Mouse (Mus musculus) midbrain, embryonic 15.5 days (tissue): ENCODE measurements around the gene Ralgps2. TPM values are rescaled to one million over a fixed set of nuclear protein-coding genes. Genes with fewer than 3 reads are reported as not detected.

Source experiments
- ATAC-seq: fragments of 200-750 bp; cut with Nextera tagmentation; replicated peaks from 2 replicates; pipeline ENCODE4 v1.8.0; 2017; ENCODE audit warnings: moderate TSS enrichment
- H3K27ac ChIP-seq: fragments of 300-500 bp; sonication (generic); 2 replicates; pipeline ENCODE4 v1.5.1; 2015; ENCODE audit warnings: mild to moderate bottlenecking, inconsistent platforms
- H3K27me3 ChIP-seq: fragments of 300-500 bp; sonication (generic); replicated peaks from 2 replicates; pipeline ENCODE4 v1.6.1; 2015; ENCODE audit warnings: inconsistent platforms
- H3K36me3 ChIP-seq: fragments of 300-500 bp; sonication (generic); replicated peaks from 2 replicates; pipeline ENCODE4 v1.6.1; 2015; ENCODE audit warnings: inconsistent platforms
- H3K4me1 ChIP-seq: fragments of 300-500 bp; sonication (generic); 2 replicates; pipeline ENCODE4 v1.6.1; 2015; ENCODE audit warnings: inconsistent platforms
- H3K4me2 ChIP-seq: fragments of 300-500 bp; sonication (generic); 2 replicates; pipeline ENCODE4 v1.6.1; 2015; ENCODE audit warnings: inconsistent platforms, mild to moderate bottlenecking, moderate library complexity
- H3K4me3 ChIP-seq: fragments of 300-500 bp; sonication (generic); 2 replicates; pipeline ENCODE4 v1.5.1; 2015; ENCODE audit warnings: mild to moderate bottlenecking, inconsistent platforms
- H3K9ac ChIP-seq: fragments of 300-500 bp; sonication (generic); 2 replicates; pipeline ENCODE4 v1.6.1; 2015; ENCODE audit warnings: mild to moderate bottlenecking, inconsistent platforms
- H3K9me3 ChIP-seq: fragments of 300-500 bp; sonication (generic); 2 replicates; pipeline ENCODE4 v1.6.1; 2016; ENCODE audit warnings: inconsistent platforms
- WGBS: fragments of 180-500 bp; shearing (Covaris S2); methylation state at CpG from one replicate; pipeline ENCODE4 v1.1.7; 2015; ENCODE audit warnings: mixed read lengths; 5-methylcytosine and 5-hydroxymethylcytosine counted together
- polyA plus RNA-seq: library from polyadenylated mRNA; unstranded; fragments of >200 nt; fragmentation: Nextera tagmentation; extraction: Ambion mirVana; gene quantifications from 2 replicates; pipeline ENCODE4 v1.2.1, GENCODE M21; 2015

The Ralgps2 gene
- polyA plus RNA-seq, 1 experiment from 2014 or later, result 104 TPM

DNA sequence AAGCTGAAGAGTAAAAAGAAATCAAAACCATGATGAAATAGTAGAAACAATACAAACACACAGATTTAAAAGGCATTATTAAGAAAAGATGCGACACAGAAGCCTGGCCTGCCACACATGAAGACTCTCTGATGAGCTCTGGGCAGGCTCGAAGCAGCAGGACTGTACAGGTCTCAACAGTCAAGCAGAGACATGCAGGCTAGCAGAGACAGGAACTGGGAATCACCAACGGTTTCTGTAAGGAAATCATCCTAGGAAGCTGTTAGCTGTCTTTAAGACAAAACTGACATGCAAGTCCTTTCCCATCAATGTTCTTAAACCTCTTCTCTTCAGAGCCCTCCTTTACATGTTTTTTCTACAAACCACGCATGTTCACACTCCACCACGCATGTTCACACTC lies 24.5 kb downstream of the Ralgps2 start:
- Histone ChIP-seq H3K36me3 (no peaks in the 10 kb centered on the region), H3K4me1 (peaks cover 5% of the 10 kb centered on the region; the same call in 1 of the 2 replicates), H3K9me3 (no peaks in the 10 kb centered on the region), H3K27me3 (no peaks in the 10 kb centered on the region), H3K27ac (no peak overlapping the region), H3K4me2 (no peak overlapping the region), H3K4me3 (no peak overlapping the region), H3K9ac (no peak overlapping the region)
- WGBS, result 77% methylated on average over 5 of the region's 5 CpGs
- ATAC-seq, result no peak

DNA sequence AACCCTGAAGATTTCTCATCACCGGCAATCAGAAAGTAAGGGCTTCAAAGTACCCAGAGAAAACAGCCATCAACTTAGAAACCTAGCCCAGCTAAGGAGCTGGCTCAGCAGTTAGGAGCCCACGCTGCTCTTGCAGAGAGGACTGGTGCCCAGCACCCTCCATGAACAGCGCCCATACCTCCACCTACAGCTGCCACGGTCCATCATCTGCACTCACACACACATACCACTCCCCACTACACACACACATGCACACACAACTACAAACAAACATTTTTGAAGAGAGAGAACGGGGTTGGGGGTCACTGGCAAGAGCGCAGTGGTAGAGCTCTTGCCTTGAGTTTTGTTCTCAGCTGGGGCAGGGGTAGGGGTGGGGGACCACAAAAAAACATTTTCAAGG lies 26.2 kb downstream of the Ralgps2 start:
- Histone ChIP-seq H3K4me2 (no peak overlapping the region), H3K4me1 (peaks cover 5% of the 10 kb centered on the region; the same call in 1 of the 2 replicates), H3K36me3 (no peaks in the 10 kb centered on the region), H3K27ac (no peak overlapping the region), H3K9me3 (no peaks in the 10 kb centered on the region), H3K4me3 (no peak overlapping the region), H3K9ac (no peak overlapping the region), H3K27me3 (no peaks in the 10 kb centered on the region)
- no peak for ATAC-seq
- WGBS, result 92% methylated on average over 6 of the region's 6 CpGs

DNA sequence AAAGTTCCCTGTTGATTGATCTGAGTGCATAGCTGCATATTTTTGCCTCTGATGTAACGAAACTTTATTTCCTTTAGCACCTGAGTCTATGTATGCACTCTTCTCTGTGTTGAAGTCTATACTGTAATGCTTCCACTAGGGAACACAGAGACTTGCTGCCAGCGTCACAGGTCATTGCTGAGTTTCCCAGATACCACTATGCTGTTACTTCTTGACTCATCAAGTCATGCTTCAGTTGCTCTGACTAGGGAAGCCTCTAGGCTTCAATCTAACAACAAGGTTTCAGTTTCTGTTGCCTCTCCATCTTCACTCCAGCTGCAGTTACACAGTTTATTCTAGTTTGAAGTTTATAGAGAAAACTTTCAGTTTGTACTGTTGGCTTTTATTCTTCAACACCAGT lies 28.5 kb downstream of the Ralgps2 start:
- Histone ChIP-seq H3K27me3 (no peaks in the 10 kb centered on the region), H3K36me3 (no peaks in the 10 kb centered on the region), H3K27ac (no peak overlapping the region), H3K4me1 (no peaks in the 10 kb centered on the region), H3K9me3 (no peaks in the 10 kb centered on the region), H3K4me2 (no peak overlapping the region), H3K4me3 (no peak overlapping the region), H3K9ac (no peak overlapping the region)
- no peak for ATAC-seq
- WGBS, result 66% methylated on average over 2 of the region's 2 CpGs

DNA sequence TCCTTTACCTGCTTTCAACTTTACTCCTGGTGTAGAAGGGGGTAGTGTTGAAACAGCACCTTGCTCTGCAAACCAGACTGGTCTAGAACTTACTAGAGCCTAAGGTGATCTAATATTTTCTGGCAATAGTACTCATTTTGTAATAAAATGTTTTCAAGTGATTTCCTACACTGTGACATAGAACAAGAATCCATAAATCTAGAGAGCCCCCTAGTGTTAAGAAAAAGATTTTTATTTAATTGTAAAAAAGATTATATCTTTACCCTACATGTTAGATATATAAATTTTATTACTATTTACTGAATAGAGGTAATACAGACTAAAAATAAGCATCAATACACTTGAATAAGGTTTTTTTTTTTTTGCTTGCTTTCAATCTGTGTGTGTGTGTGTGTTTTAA lies 29.6 kb downstream of the Ralgps2 start:
- no peak overlapping the region for H3K4me3 ChIP-seq
- H3K36me3 ChIP-seq, result no peaks in the 10 kb centered on the region
- no peaks in the 10 kb centered on the region for H3K4me1 ChIP-seq
- H3K9me3 ChIP-seq, result no peaks in the 10 kb centered on the region
- ATAC-seq, result no peak
- H3K27me3 ChIP-seq, result no peaks in the 10 kb centered on the region
- H3K27ac ChIP-seq, result no peak overlapping the region
- no peak overlapping the region for H3K9ac ChIP-seq
- H3K4me2 ChIP-seq, result no peak overlapping the region

DNA sequence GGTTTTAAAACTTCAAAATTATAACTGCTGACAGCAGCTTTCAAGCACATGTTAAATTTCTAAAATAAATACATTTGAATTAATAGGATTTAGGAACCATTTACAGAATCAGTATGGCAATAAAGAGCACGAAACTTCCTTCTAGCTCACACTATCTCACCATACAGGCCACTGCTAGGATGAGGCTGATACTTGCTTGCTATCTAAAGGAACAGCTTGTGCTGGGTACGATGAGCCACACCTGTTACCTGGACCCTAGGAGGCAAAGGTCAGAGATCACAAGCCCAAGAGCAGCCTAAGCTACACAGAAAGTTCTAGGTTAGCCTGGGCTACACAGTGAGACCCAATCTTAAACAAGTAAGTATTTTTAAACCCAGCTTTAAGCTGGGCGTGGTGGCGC lies 30.2 kb downstream of the Ralgps2 start:
- H3K36me3 ChIP-seq, result no peaks in the 10 kb centered on the region
- no peak overlapping the region for H3K27ac ChIP-seq
- no peaks in the 10 kb centered on the region for H3K27me3 ChIP-seq
- no peak overlapping the region for H3K4me2 ChIP-seq
- ATAC-seq, result no peak
- 96% methylated on average over 4 of the region's 4 CpGs for WGBS
- H3K9ac ChIP-seq, result no peak overlapping the region
- no peak overlapping the region for H3K4me3 ChIP-seq
- H3K4me1 ChIP-seq, result no peaks in the 10 kb centered on the region
- no peaks in the 10 kb centered on the region for H3K9me3 ChIP-seq

DNA sequence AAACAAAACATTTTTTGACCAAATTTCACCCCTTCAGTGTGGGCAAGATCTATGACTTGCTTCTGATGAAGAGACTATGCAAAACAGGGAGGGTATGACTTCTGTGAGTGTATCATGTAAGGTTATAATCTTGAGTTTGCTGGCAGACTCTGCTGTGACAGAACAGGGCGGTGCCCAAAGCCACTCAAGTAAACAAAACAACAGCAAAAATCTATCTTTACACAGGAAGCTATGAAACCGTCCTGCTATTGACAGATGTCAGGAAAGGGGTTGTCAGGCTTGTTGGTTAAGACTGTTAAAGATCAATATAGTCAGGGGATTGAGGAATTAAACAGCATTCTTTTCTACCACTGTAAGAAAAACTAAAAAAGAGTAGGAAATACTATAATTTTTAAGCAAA lies 33.8 kb downstream of the Ralgps2 start:
- no peak for ATAC-seq
- H3K4me3 ChIP-seq, result no peak overlapping the region
- no peaks in the 10 kb centered on the region for H3K27me3 ChIP-seq
- no peak overlapping the region for H3K27ac ChIP-seq
- no peaks in the 10 kb centered on the region for H3K9me3 ChIP-seq
- 0 out of 2 replicates have a peak, but pooled peaks cover 4% of the 10 kb centered on the region for H3K4me1 ChIP-seq
- no peak overlapping the region for H3K4me2 ChIP-seq
- WGBS, result 81% methylated on average over 2 of the region's 2 CpGs
- H3K9ac ChIP-seq, result no peak overlapping the region
- no peaks in the 10 kb centered on the region for H3K36me3 ChIP-seq

DNA sequence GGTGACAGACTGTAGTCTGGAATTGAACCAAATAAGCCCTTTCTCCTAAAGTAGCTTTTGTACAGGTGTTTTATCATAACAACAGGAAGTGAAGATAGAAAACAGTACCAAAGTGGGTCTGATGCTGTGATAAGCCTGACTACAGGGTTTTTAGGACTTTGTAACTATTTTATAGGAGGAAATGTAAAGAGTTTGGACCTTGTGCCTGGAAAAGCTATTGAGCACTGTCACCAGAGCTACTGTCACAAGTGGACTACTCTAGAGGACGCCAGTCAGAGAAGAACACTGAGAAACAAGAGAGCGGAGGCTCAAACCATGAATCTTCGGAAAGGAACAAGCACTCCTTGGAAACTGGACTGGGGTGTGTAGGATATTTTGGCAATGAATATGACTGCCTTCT lies 35.5 kb downstream of the Ralgps2 start:
- ATAC-seq, result no peak
- Histone ChIP-seq H3K36me3 (peaks cover 6% of the 10 kb centered on the region; the same call in 1 of the 2 replicates), H3K27me3 (no peaks in the 10 kb centered on the region), H3K9ac (no peak overlapping the region), H3K9me3 (no peaks in the 10 kb centered on the region), H3K4me2 (no peak overlapping the region), H3K27ac (no peak overlapping the region), H3K4me3 (no peak overlapping the region), H3K4me1 (0 out of 2 replicates have a peak, but pooled peaks cover 4% of the 10 kb centered on the region)
- WGBS, result 93% methylated on average over 3 of the region's 3 CpGs

DNA sequence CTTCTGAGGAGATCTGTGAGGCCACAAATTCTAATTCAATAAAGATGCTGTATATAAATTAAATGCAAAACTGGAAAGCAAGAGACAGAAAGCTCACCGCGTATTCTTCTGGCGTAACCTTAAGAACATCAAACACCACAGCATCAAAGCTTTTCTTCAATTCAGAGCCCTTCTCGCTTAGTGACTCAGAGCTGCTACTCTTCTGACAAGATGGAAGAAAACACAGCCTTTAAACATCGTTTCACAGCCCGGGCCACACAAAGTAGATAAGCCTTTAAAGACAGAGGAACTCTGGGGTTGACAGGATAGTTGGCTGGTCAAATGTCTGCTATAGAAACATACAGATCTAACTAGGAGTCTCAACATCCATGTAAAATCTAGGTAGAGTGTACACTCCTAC lies 37.7 kb downstream of the Ralgps2 start:
- Histone ChIP-seq H3K4me2 (no peak overlapping the region), H3K27ac (0 out of 2 replicates have a peak overlapping the region, but pooled peaks have one; percentile 6), H3K9me3 (no peaks in the 10 kb centered on the region), H3K4me1 (0 out of 2 replicates have a peak, but pooled peaks cover 4% of the 10 kb centered on the region), H3K4me3 (no peak overlapping the region), H3K9ac (no peak overlapping the region), H3K27me3 (no peaks in the 10 kb centered on the region), H3K36me3 (peaks cover 6% of the 10 kb centered on the region; the same call in 1 of the 2 replicates)
- no peak for ATAC-seq
- WGBS, result 54% methylated on average over 6 of the region's 6 CpGs

DNA sequence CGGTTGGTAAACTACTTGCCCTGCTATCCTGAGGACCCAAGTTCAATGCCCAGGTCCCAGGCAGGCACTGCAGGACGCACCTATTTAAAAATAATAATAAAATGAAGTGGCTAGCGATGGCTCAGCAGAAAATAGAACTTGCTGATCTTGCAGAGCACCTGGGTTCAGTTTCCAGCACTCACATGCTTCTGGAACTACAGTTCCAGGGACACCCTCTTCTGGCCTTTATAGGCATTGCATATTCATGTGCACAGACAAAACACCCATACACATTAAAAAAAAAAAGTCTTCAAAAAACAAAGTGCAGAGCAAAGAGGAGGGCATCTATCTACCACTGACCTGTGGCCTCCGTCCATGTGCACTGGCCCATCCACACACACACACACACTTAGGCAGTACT lies 47.9 kb downstream of the Ralgps2 start:
- WGBS, result 97% methylated on average over 4 of the region's 4 CpGs
- Histone ChIP-seq H3K4me3 (no peak overlapping the region), H3K4me1 (no peaks in the 10 kb centered on the region), H3K36me3 (peaks cover 9% of the 10 kb centered on the region), H3K9me3 (no peaks in the 10 kb centered on the region), H3K4me2 (no peak overlapping the region), H3K27me3 (no peaks in the 10 kb centered on the region), H3K27ac (no peak overlapping the region), H3K9ac (no peak overlapping the region)
- no peak for ATAC-seq

DNA sequence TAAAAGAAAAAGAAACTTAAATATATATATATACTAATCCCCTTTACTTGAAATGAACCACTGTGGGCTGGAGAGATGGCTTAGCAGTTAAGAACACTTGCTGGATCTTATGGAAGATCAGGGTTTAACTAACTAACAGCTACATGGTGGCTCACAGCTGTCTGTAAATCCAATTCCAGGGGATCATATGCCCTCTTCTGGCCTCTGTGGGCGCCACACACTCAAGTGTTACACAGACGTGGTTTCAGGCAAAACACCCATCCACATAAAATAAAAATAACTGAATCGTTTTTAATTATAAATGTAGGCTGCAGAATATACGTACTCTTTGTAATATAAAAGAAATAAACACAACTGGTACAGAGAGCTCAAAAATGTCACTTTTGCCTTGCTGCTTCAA lies 50.6 kb downstream of the Ralgps2 start:
- H3K4me3 ChIP-seq, result no peak overlapping the region
- no peak for ATAC-seq
- H3K27ac ChIP-seq, result no peak overlapping the region
- no peaks in the 10 kb centered on the region for H3K27me3 ChIP-seq
- peaks cover 9% of the 10 kb centered on the region for H3K36me3 ChIP-seq
- H3K9ac ChIP-seq, result no peak overlapping the region
- no peaks in the 10 kb centered on the region for H3K4me1 ChIP-seq
- no peaks in the 10 kb centered on the region for H3K9me3 ChIP-seq
- H3K4me2 ChIP-seq, result no peak overlapping the region
- WGBS, result 95% methylated on average over 4 of the region's 4 CpGs

DNA sequence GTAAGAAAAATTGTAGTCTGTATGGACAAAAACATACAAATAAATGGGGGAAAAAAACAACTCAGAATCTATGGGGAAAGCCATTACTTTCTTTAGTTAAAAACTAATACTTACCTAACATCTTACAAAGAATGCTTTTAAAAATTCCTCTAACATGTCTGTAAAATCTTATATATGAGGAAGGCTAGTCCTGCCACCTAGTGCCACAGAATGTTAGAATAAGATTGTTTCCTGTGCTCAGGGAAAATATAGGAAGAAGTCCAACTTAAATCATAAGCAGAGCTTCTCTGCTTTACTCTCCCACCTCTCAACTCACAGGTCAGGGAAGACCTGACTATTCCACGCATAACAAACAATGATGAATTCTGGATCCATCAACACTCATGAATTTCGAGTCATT lies 53.5 kb downstream of the Ralgps2 start:
- 95% methylated on average over 2 of the region's 2 CpGs for WGBS

DNA sequence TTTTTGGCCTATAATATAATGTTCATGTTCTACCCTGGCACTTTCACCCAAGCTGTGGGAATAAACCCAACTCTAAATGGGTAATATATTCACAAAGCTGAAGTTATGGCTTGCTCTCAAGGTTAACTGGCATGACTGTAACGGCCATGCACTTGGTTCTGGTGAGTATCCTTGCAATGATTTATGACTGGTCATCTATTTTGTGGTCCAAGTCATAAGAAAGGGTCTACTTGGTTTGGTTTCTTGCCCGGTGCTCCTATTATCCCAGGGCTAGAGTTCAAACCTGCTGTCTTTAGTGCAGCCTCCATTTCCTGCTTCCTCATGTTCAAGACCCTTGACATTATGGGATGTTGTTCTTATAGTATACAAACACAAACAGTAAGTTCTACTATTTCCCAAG lies 54.6 kb downstream of the Ralgps2 start:
- no peak overlapping the region for H3K9ac ChIP-seq
- H3K4me3 ChIP-seq, result no peak overlapping the region
- 99% methylated on average over 2 of the region's 2 CpGs for WGBS
- H3K27ac ChIP-seq, result no peak overlapping the region
- H3K27me3 ChIP-seq, result no peaks in the 10 kb centered on the region
- H3K4me1 ChIP-seq, result no peaks in the 10 kb centered on the region
- no peak for ATAC-seq
- H3K4me2 ChIP-seq, result no peak overlapping the region
- H3K9me3 ChIP-seq, result no peaks in the 10 kb centered on the region
- H3K36me3 ChIP-seq, result peaks cover 25% of the 10 kb centered on the region

More for the DNA sequence above, 53.5 kb downstream of the Ralgps2 start:
- no peaks in the 10 kb centered on the region for H3K27me3 ChIP-seq
- H3K36me3 ChIP-seq, result peaks cover 25% of the 10 kb centered on the region
- H3K4me3 ChIP-seq, result no peak overlapping the region
- ATAC-seq, result no peak
- H3K9ac ChIP-seq, result no peak overlapping the region
- H3K4me1 ChIP-seq, result no peaks in the 10 kb centered on the region
- no peaks in the 10 kb centered on the region for H3K9me3 ChIP-seq
- H3K4me2 ChIP-seq, result no peak overlapping the region
- H3K27ac ChIP-seq, result no peak overlapping the region

DNA sequence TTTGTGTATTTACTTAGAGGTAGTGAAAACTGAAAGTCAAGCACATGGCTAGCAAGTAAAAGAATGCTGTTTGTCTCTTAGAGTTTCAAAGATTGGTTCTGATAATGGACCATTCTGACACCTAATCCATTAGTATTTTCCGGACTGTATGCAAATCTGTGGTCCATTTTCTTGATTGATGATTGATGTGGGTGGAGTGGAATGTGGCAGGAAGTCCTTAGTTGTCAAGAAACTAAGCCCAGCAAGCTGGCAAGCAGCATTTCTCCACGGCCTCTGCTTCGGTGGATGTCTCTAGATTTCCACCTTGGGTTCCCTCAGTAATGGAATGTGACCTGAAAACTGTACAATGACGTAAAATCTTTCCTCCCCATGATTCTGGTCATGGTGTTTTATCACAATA lies 68.8 kb downstream of the Ralgps2 start:
- no peak for ATAC-seq
- H3K4me1 ChIP-seq, result no peaks in the 10 kb centered on the region
- H3K9me3 ChIP-seq, result no peaks in the 10 kb centered on the region
- no peak overlapping the region for H3K4me2 ChIP-seq
- no peak overlapping the region for H3K4me3 ChIP-seq
- no peak overlapping the region for H3K27ac ChIP-seq
- peaks cover 4% of the 10 kb centered on the region; the same call in 1 of the 2 replicates for H3K36me3 ChIP-seq
- no peak overlapping the region for H3K9ac ChIP-seq
- WGBS, result 94% methylated on average over 4 of the region's 4 CpGs
- no peaks in the 10 kb centered on the region for H3K27me3 ChIP-seq
